Mouse (Mus musculus) spleen, adult 2 months (tissue): ENCODE measurements around the gene Tgfbr3.

Experiments
- CTCF ChIP-seq: fragments of 200-500 bp; IDR thresholded peaks from 2 replicates; pipeline ENCODE4 v1.5.1; 2011; ENCODE audit warnings: mild to moderate bottlenecking, inconsistent platforms; ENCODE audit not compliant: insufficient read depth, insufficient read length, insufficient replicate concordance; ENCODE audit errors: extremely low read depth
- POLR2A ChIP-seq: fragments of 200-500 bp; IDR thresholded peaks from 2 replicates; pipeline ENCODE4 v1.6.1; 2011; ENCODE audit warnings: low read depth, low read length, inconsistent platforms

- TF ChIP-seq POLR2A (no peak), CTCF (no peak)
These were observed 105.9 kb downstream of the Tgfbr3 start for GRCm38 (mm10) chr5:107183537-107183936.
